Mouse (Mus musculus): ENCODE measurements at regions not wholly inside any gene's neighbourhood (a gene's known extent, or its start where the extent isn't known, plus 50 kb on each side); places are given as distances from the start of the nearest gene placed in this dataset.

- in situ Hi-C loops (cut with MboI, MseI), result no loop called here
Measured at GRCm38 (mm10) chr14:25120506-25120905, 338.5 kb upstream of the Zmiz1 start.

DNA sequence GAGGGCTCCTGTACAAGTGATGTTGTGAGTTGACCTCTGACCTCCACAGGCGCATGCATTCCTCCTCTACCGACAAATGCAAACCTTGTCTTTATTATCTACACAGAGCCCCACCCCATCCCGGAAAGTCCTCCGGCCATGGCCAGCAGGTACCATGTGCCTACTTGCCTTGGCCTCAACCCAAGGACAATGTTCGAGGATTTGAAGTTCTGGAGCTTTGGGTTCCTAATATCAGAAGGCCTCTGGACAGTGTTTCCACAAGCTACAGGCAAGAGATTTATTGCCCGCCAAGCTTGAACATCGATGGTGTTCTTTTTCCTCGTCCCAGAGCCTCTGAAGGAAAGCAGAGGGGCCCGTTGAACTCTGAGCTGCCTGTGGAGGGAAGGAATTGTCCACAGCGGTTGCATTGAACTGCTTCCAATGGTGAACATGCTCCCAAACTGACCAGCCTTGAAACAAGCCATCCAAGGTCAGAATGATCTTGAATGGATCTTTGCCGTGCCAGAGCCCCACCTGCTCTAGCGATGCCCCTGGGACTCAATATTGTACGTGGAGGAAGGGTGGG, 335.9 kb upstream of the Zmiz1 start:
- in situ Hi-C loops (cut with MboI, MseI), result no loop called here

- in situ Hi-C loops (cut with MboI, MseI), result no loop called here
Measured at GRCm38 (mm10) chr14:25123541-25124337, 335.2 kb upstream of the Zmiz1 start.

DNA sequence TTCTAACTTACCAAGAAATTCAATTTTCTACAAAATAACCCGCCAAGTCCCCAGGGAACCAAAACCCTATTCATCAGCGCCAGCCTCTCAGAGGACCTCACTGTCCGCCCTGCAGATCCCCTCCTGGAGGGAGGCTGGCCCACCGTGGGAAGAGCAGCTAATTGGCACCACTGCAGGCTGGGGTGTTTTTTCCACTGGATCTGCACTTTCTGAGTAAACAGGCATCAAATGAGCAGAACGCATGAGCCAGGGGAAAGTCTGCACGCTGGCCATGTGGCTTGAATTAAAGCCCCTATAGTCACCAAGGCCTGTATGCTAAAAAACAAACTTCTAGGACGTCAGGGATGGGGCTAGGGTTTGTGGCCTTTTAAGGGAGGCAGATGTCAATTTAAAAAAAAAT, 332.4 kb upstream of the Zmiz1 start:
- in situ Hi-C loops (cut with MboI, MseI), result no loop called here

GRCm38 (mm10) chr14:25127544-25128159, 331.3 kb upstream of the Zmiz1 start:
- in situ Hi-C loops (cut with MboI, MseI), result no loop called here

DNA sequence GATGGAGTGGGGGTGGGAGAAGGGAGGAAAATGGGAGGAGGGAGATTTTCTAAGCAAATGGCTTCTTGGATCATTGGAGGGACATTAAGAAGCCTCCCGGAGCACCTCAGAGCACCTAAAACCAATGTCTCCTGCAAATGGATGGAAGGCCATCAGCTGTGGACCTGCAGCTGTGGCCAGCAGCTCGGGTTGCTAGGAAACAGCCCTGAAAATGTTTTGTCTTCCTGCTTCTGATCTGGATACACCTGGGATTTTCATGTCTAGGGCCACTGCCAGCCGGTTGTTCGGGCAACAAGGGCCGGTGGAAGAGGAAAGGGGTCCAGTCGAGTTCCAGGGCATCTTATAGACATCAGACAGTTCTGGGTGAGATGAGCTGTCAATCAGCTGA, 330.8 kb upstream of the Zmiz1 start:
- in situ Hi-C loops (cut with MboI, MseI), result no loop called here

DNA sequence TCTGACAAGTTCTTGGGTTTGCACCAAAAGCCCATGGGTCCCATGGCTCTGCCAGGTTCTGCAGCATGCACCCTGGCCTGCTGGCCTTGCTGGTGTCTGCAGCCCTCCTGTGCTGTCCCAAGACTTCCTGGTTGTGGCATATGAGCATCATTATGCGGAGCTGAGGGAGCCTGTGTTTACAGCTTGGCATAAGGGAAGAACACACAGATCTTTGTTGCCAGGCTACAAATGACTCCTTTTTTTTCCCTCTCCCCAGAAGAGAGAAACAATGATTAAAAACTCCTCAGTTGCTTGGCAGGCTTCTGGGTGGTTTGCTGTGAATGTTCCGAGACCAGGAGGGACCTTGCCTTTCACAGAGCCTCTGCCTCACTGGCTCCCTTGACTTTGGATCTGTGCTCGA, 323.6 kb upstream of the Zmiz1 start:
- in situ Hi-C loops (cut with MboI, MseI), result no loop called here

GRCm38 (mm10) chr14:25137312-25137711, 321.7 kb upstream of the Zmiz1 start:
- in situ Hi-C loops (cut with MboI, MseI), result no loop called here

GRCm38 (mm10) chr14:25138485-25138884, 320.5 kb upstream of the Zmiz1 start:
- in situ Hi-C loops (cut with MboI, MseI), result no loop called here

GRCm38 (mm10) chr14:25141933-25142332, 317.1 kb upstream of the Zmiz1 start:
- in situ Hi-C loops (cut with MboI, MseI), result no loop called here

DNA sequence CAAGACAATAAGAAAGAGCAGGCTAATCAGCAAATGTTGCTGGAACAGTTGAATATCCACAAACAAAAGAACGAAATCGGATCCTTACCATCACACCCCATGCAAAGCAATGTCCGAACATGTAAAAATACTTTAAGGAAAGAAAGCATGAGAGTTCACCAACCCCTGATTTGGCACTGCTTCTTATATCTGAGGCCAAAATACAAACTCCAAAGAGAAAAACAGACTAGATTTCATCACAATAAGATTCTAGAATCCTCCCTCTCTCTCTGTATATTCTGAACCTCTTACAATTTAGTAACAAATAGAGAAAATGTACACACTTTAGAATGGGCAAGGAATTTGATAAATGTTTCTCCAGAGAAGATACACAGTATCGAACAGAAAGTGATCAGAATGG, 315.9 kb upstream of the Zmiz1 start:
- in situ Hi-C loops (cut with MboI, MseI), result no loop called here

DNA sequence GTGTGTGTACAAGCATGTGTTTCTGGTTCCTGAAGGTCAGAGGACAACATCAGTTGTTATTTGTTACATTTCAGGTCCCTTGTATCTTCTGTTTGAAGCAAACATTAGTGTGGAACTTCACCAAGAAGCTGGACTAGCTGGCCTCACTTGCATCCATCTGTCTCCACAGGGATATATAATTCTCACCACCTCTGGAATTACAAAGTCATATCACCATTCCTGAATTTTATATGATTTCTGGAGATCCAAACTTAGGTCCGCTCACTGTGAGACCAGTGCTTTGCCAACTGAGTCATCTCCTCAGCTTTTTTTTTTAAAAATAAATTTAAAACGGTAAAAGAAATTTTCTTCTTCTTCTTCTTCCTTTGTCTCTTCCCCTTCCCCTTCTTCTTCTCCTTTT, 311.3 kb upstream of the Zmiz1 start:
- in situ Hi-C loops (cut with MboI, MseI), result no loop called here

DNA sequence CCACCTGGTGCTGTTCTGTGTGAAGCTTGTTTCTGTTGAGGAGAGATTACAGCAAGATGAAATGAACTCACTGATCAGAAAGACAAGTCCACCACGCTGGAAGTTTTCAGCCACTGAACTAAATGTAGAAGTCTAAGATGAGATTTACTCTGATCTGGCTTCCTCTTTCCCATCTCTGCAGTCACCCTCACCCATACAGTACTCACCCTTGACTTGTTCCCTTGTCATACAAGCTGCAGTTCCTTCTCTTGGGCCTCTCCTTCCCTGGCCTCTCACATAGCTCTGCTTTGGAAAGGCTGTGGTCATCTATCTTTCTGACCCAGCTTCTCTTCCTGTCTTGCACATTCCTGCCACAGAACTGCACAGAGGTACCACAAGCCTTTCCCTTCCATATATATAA, 308.0 kb upstream of the Zmiz1 start:
- in situ Hi-C loops (cut with MboI, MseI), result no loop called here

- in situ Hi-C loops (cut with MboI, MseI), result no loop called here
Measured at GRCm38 (mm10) chr14:25151485-25151884, 307.5 kb upstream of the Zmiz1 start.

DNA sequence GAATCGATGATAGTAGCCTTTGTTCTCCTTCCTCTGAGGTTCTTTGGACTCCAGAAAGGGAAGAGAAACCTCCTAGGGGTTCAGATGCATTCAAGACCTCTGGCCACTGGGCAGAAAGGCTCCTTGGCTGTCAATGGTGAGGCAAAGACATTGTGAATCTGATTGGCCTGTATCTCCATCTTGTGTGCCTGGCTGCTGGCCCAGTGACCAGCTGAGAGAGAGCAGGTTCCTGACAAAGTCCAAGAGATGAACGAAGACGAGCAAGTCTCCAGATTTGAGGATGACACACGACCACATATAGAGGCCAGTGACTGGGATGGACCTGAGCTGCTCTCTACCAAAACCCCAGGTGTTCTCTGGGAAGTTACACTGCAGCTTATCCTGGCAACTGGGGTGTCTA, 305.4 kb upstream of the Zmiz1 start:
- in situ Hi-C loops (cut with MboI, MseI), result no loop called here

DNA sequence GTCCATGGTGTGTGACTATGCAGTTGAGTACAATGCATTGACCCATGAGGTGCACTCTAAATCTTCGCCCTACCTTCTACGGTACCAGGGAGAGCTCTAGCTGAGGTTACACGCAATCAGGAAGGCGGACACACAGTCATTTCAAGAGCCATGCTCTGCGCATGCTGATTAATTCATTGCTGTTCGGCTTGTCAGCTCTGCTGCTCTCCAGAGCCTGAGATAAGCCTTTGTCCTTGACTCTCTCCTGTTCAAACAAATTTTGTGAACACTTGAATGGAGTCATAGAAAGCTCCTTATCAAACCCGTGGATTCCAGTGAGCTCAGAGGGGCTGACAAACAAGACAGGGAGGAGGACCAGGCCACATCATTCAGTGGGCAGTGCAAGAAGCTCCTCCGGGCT, 304.8 kb upstream of the Zmiz1 start:
- in situ Hi-C loops (cut with MboI, MseI), result no loop called here

DNA sequence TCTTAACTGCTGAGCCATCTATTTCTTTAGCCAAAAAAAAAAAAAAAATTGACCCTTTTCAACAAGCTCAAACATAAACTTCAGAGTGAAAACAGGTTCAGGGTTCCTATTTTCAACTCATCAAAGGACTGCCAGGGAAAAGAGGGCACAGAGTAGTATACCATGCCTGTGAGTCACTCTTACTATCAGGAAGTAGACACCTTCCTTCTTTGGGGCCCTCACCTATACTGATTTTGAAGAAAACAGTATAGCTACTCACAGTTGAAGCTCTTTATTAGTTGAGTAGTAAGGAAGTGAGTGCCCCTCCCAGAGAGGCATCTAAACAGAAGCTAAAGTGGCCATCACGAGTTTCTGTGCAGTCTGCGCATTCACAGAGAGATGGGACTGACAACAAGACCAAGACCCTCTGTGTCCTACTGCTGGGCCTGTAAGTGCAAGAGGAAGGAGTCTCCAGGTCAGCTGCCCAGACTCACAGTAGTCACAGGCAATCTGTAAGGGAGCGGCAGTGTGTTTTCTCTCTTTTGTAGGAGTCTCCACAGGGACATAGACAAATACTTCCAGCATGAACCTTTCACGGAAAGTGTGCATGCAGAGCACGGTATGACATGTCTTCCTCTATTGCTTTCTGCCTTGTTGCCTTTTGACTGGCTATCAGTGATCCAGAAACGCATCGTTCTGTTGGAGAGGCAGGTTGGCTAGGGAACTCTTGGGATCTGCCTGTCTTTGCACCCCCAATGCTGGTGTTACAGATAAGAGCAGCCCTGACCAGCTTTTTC, 303.8 kb upstream of the Zmiz1 start:
- in situ Hi-C loops (cut with MboI, MseI), result no loop called here

DNA sequence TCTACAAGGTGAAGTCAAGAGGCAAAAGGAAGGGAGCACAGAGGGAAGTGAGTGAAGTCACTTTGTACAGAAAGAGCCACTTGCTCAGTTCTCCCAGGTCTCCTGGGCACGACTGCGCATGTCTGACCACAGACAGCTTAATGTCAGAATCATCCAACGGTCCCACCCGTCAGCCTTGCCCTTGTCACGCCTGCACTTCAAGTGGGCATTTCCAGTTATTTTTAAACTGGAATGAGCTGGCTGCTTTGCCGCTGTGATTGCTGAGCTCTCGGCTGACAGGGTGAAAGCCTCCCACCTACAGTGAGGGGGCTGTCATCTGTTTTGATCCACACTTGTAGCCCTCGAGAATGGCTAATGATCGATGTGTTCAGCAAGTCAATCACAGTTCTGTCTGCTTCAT, 302.8 kb upstream of the Zmiz1 start:
- in situ Hi-C loops (cut with MboI, MseI), result no loop called here

GRCm38 (mm10) chr14:25161684-25162321, 297.2 kb upstream of the Zmiz1 start:
- in situ Hi-C loops (cut with MboI, MseI), result no loop called here

GRCm38 (mm10) chr14:25166217-25166616, 292.8 kb upstream of the Zmiz1 start:
- in situ Hi-C loops (cut with MboI, MseI), result no loop called here

DNA sequence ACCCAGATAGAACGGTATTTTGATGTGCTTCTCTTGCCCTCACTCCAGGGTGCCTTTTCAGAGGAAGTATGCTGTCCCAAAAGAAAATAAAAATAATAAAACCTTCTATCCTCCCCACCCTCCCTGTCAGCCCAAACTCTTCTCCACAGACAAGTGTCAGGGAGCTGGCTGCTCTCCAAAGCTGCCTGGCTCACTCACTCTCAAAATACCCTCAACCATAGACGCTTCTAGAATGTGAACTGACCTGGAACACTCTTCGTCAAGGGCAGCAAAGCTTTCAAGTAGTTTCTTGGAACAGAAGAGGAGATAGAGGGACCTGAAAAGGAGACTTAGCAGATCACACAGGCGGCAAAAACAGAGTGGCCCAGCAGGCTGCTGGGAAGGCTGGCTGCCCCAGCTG, 291.4 kb upstream of the Zmiz1 start:
- in situ Hi-C loops (cut with MboI, MseI), result no loop called here

- in situ Hi-C loops (cut with MboI, MseI), result no loop called here
Measured at GRCm38 (mm10) chr14:25168310-25168709, 290.7 kb upstream of the Zmiz1 start.

All from T-helper 1 cell (primary cell).